Mouse (Mus musculus): ENCODE results near the gene Mpnd.

DNA sequence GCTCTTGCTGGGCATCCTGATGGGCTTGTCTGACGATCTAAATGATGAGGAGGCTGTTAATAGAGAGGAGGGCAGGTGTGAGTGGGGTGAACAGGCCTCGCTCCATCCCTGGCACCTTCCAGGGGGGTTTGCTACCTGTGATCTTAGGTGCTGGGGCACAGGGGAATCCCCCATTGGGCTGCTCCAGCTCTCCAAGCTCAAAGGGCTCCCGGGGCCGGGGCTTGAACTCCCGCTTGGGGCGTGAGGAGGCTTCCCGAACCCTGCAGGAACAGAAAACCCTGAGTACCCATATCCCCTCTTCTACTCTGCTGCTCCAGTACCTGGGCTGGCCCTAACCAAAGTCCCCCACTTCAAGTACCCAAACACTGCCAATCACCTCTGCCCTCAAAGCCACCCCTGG, 12.3 kb downstream of the Mpnd start:
- TF ChIP-seq POLR2A (IDR thresholded peaks at IDR 0.05; ENCODE audit: low read depth, low read length), result no peak
- TF ChIP-seq CTCF (IDR thresholded peaks at IDR 0.05; ENCODE audit: borderline replicate concordance, insufficient read depth, low read length), result no peak
